Mouse (Mus musculus): ENCODE measurements around the gene Mtmr3. TPM values are rescaled to one million over a fixed set of nuclear protein-coding genes. Genes with fewer than 3 reads are reported as not detected.

Mtmr3 gene
- polyA plus RNA-seq, 1 experiment from 2014 or later: 39.9 TPM

- 64% methylated on average over 7 of the region's 7 CpGs for WGBS
Observed at GRCm38 (mm10) chr11:4627636-4628035, 33.0 kb upstream of the Mtmr3 start.

GRCm38 (mm10) chr11:4625931-4626330 lies 31.3 kb upstream of the Mtmr3 start:
- 0 out of 2 replicates have a peak overlapping the region, but pooled peaks have one; percentile 38 for H3K27ac ChIP-seq
- DNase-seq (ENCODE audit: low spot score): no peak

More at GRCm38 (mm10) chr11:4627636-4628035, 33.0 kb upstream of the Mtmr3 start:
- Histone ChIP-seq H3K27me3 (ENCODE audit: control insufficient read depth, insufficient read depth, low read length) (no peaks in the 10 kb centered on the region), H3K9ac (no peak overlapping the region), H3K9me3 (ENCODE audit: control insufficient read depth, low read length) (no peaks in the 10 kb centered on the region), H3K36me3 (replicated peaks; ENCODE audit: control insufficient read depth, insufficient read depth) (no peaks in the 10 kb centered on the region), H3K27ac (no peak overlapping the region), H3K4me2 (replicated peaks) (no peak overlapping the region), H3K4me3 (replicated peaks; ENCODE audit: low read length) (no peak overlapping the region), H3K4me1 (replicated peaks; ENCODE audit: control insufficient read depth, insufficient read depth, low read length) (no peaks in the 10 kb centered on the region)
- DNase-seq (ENCODE audit: low spot score): no peak
- no peak for ATAC-seq (ENCODE audit: low FRiP score)

GRCm38 (mm10) chr11:4622997-4623396 lies 28.3 kb upstream of the Mtmr3 start:
- ATAC-seq (ENCODE audit: low FRiP score): peak; percentile 60; the same call in 1 of the 2 replicates
- 58% methylated on average over 5 of the region's 5 CpGs for WGBS

More at GRCm38 (mm10) chr11:4625931-4626330, 31.3 kb upstream of the Mtmr3 start:
- Histone ChIP-seq H3K4me3 (replicated peaks; ENCODE audit: low read length) (no peak overlapping the region), H3K36me3 (replicated peaks; ENCODE audit: control insufficient read depth, insufficient read depth) (no peaks in the 10 kb centered on the region), H3K27me3 (ENCODE audit: control insufficient read depth, insufficient read depth, low read length) (no peaks in the 10 kb centered on the region), H3K9ac (no peak overlapping the region), H3K9me3 (ENCODE audit: control insufficient read depth, low read length) (no peaks in the 10 kb centered on the region), H3K4me2 (replicated peaks) (no peak overlapping the region), H3K4me1 (replicated peaks; ENCODE audit: control insufficient read depth, insufficient read depth, low read length) (no peaks in the 10 kb centered on the region)
- 68% methylated on average over 7 of the region's 7 CpGs for WGBS
- ATAC-seq (ENCODE audit: low FRiP score): no peak

GRCm38 (mm10) chr11:4622442-4622986 lies 27.9 kb upstream of the Mtmr3 start:
- no peaks in the 10 kb centered on the region for H3K9me3 ChIP-seq (ENCODE audit: control insufficient read depth, low read length)
- ATAC-seq (ENCODE audit: low FRiP score) (0 out of 2 replicates have a peak, but pooled peaks have one; percentile 17), DNase-seq (ENCODE audit: low spot score) (no peak)
- no peak overlapping the region for H3K27ac ChIP-seq
- no peak overlapping the region for H3K4me3 ChIP-seq (replicated peaks; ENCODE audit: low read length)
- no peaks in the 10 kb centered on the region for H3K4me1 ChIP-seq (replicated peaks; ENCODE audit: control insufficient read depth, insufficient read depth, low read length)
- no peaks in the 10 kb centered on the region for H3K36me3 ChIP-seq (replicated peaks; ENCODE audit: control insufficient read depth, insufficient read depth)
- 66% methylated on average over 7 of the region's 7 CpGs for WGBS
- no peak overlapping the region for H3K4me2 ChIP-seq (replicated peaks)
- H3K27me3 ChIP-seq (ENCODE audit: control insufficient read depth, insufficient read depth, low read length): no peaks in the 10 kb centered on the region
- H3K9ac ChIP-seq: no peak overlapping the region

More at GRCm38 (mm10) chr11:4622997-4623396, 28.3 kb upstream of the Mtmr3 start:
- no peaks in the 10 kb centered on the region for H3K27me3 ChIP-seq (ENCODE audit: control insufficient read depth, insufficient read depth, low read length)
- no peaks in the 10 kb centered on the region for H3K4me1 ChIP-seq (replicated peaks; ENCODE audit: control insufficient read depth, insufficient read depth, low read length)
- no peaks in the 10 kb centered on the region for H3K36me3 ChIP-seq (replicated peaks; ENCODE audit: control insufficient read depth, insufficient read depth)
- H3K4me2 ChIP-seq (replicated peaks): no peak overlapping the region
- no peak for DNase-seq (ENCODE audit: low spot score)
- H3K9me3 ChIP-seq (ENCODE audit: control insufficient read depth, low read length): no peaks in the 10 kb centered on the region
- H3K4me3 ChIP-seq (replicated peaks; ENCODE audit: low read length): no peak overlapping the region
- no peak overlapping the region for H3K27ac ChIP-seq
- no peak overlapping the region for H3K9ac ChIP-seq

- Histone ChIP-seq H3K27me3 (ENCODE audit: control insufficient read depth, insufficient read depth, low read length) (no peaks in the 10 kb centered on the region), H3K4me3 (replicated peaks; ENCODE audit: low read length) (no peak overlapping the region), H3K9ac (no peak overlapping the region), H3K27ac (no peak overlapping the region), H3K4me1 (replicated peaks; ENCODE audit: control insufficient read depth, insufficient read depth, low read length) (no peaks in the 10 kb centered on the region), H3K4me2 (replicated peaks) (no peak overlapping the region), H3K9me3 (ENCODE audit: control insufficient read depth, low read length) (no peaks in the 10 kb centered on the region), H3K36me3 (replicated peaks; ENCODE audit: control insufficient read depth, insufficient read depth) (no peaks in the 10 kb centered on the region)
- DNase-seq (ENCODE audit: low spot score) (no peak), ATAC-seq (ENCODE audit: low FRiP score) (no peak)
- WGBS: 72% methylated on average over 4 of the region's 4 CpGs
Observed at GRCm38 (mm10) chr11:4621866-4622265, 27.2 kb upstream of the Mtmr3 start.

- Histone ChIP-seq H3K9me3 (ENCODE audit: control insufficient read depth, low read length) (no peaks in the 10 kb centered on the region), H3K27me3 (ENCODE audit: control insufficient read depth, insufficient read depth, low read length) (no peaks in the 10 kb centered on the region), H3K9ac (no peak overlapping the region), H3K27ac (no peak overlapping the region), H3K36me3 (replicated peaks; ENCODE audit: control insufficient read depth, insufficient read depth) (no peaks in the 10 kb centered on the region), H3K4me1 (replicated peaks; ENCODE audit: control insufficient read depth, insufficient read depth, low read length) (no peaks in the 10 kb centered on the region), H3K4me2 (replicated peaks) (no peak overlapping the region), H3K4me3 (replicated peaks; ENCODE audit: low read length) (no peak overlapping the region)
- no peak for ATAC-seq (ENCODE audit: low FRiP score)
- 61% methylated on average over 13 of the region's 13 CpGs for WGBS
- no peak for DNase-seq (ENCODE audit: low spot score)
Observed at GRCm38 (mm10) chr11:4620501-4621108, 25.9 kb upstream of the Mtmr3 start.

- no peak within 1 kb of the TSS for H3K9ac ChIP-seq
- H3K9me3 ChIP-seq (ENCODE audit: control insufficient read depth, low read length): no peaks in the 10 kb centered on the region
- no peaks in the 10 kb centered on the region for H3K36me3 ChIP-seq (replicated peaks; ENCODE audit: control insufficient read depth, insufficient read depth)
- H3K27me3 ChIP-seq (ENCODE audit: control insufficient read depth, insufficient read depth, low read length): no peaks in the 10 kb centered on the region
- 90% methylated on average over 16 of the region's 16 CpGs for WGBS
- H3K4me2 ChIP-seq (replicated peaks): no peak within 1 kb of the TSS
- no peaks in the 10 kb centered on the region for H3K4me1 ChIP-seq (replicated peaks; ENCODE audit: control insufficient read depth, insufficient read depth, low read length)
- H3K27ac ChIP-seq: no peak within 1 kb of the TSS
- no peak within 1 kb of the TSS for H3K4me3 ChIP-seq (replicated peaks; ENCODE audit: low read length)
- ATAC-seq (ENCODE audit: low FRiP score) (no peak), DNase-seq (ENCODE audit: low spot score) (no peak)
Observed at GRCm38 (mm10) chr11:4620017-4620485, 25.4 kb upstream of the Mtmr3 start, which contains the start of gene Gm11032. TSS of gene Gm11032 (plus strand) at chr11:4620067.

- no peaks in the 10 kb centered on the region for H3K9me3 ChIP-seq (ENCODE audit: control insufficient read depth, low read length)
- H3K9ac ChIP-seq: no peak overlapping the region
- no peaks in the 10 kb centered on the region for H3K4me1 ChIP-seq (replicated peaks; ENCODE audit: control insufficient read depth, insufficient read depth, low read length)
- no peaks in the 10 kb centered on the region for H3K27me3 ChIP-seq (ENCODE audit: control insufficient read depth, insufficient read depth, low read length)
- H3K4me3 ChIP-seq (replicated peaks; ENCODE audit: low read length): no peak overlapping the region
- DNase-seq (ENCODE audit: low spot score) (no peak), ATAC-seq (ENCODE audit: low FRiP score) (no peak)
- WGBS: 78% methylated on average over 2 of the region's 2 CpGs
- no peaks in the 10 kb centered on the region for H3K36me3 ChIP-seq (replicated peaks; ENCODE audit: control insufficient read depth, insufficient read depth)
- H3K27ac ChIP-seq: no peak overlapping the region
- no peak overlapping the region for H3K4me2 ChIP-seq (replicated peaks)
Observed at GRCm38 (mm10) chr11:4611904-4612303, 17.2 kb upstream of the Mtmr3 start.

- ATAC-seq (ENCODE audit: low FRiP score) (no peak), DNase-seq (ENCODE audit: low spot score) (no peak)
- Histone ChIP-seq H3K4me1 (replicated peaks; ENCODE audit: control insufficient read depth, insufficient read depth, low read length) (peaks cover 5% of the 10 kb centered on the region), H3K27me3 (ENCODE audit: control insufficient read depth, insufficient read depth, low read length) (no peaks in the 10 kb centered on the region), H3K4me3 (replicated peaks; ENCODE audit: low read length) (no peak overlapping the region), H3K9ac (no peak overlapping the region), H3K27ac (no peak overlapping the region), H3K4me2 (replicated peaks) (no peak overlapping the region), H3K36me3 (replicated peaks; ENCODE audit: control insufficient read depth, insufficient read depth) (no peaks in the 10 kb centered on the region), H3K9me3 (ENCODE audit: control insufficient read depth, low read length) (no peaks in the 10 kb centered on the region)
- WGBS: 76% methylated on average over 1 of the region's 1 CpGs
Observed at GRCm38 (mm10) chr11:4606541-4606940, 11.9 kb upstream of the Mtmr3 start.

All from hindbrain, embryonic 14.5 days (tissue).